Mouse (Mus musculus): ENCODE measurements around the gene Adam1a.

DNA sequence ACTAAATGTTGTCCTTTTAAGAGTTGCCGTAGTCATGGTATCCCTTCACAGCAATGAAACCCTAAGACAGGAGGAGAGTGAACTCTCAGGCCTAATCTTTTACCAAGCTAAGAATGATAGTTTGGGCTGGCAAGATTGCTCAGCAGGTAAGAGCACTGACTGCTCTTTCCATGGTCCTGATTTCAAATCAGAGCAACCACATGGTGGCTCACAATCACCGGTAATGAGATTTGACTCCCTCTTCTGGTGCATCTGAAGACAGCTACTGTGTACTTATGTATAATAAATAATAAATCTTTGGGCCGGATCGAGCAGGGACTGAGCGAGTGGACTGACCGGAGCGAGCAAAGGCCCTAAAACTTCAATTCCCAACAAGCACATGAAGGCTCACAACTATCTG is 4.0 kb downstream of the Adam1a start:
- TF ChIP-seq POLR2A (IDR thresholded peaks at IDR 0.05; ENCODE audit: borderline replicate concordance, extremely low read depth, low read depth, low read length) (no peak), CTCF (IDR thresholded peaks at IDR 0.05; ENCODE audit: insufficient read depth, low read length) (no peak)
